ENCODE assay signal across 9 mouse cellular contexts in the genomic region with DNA sequence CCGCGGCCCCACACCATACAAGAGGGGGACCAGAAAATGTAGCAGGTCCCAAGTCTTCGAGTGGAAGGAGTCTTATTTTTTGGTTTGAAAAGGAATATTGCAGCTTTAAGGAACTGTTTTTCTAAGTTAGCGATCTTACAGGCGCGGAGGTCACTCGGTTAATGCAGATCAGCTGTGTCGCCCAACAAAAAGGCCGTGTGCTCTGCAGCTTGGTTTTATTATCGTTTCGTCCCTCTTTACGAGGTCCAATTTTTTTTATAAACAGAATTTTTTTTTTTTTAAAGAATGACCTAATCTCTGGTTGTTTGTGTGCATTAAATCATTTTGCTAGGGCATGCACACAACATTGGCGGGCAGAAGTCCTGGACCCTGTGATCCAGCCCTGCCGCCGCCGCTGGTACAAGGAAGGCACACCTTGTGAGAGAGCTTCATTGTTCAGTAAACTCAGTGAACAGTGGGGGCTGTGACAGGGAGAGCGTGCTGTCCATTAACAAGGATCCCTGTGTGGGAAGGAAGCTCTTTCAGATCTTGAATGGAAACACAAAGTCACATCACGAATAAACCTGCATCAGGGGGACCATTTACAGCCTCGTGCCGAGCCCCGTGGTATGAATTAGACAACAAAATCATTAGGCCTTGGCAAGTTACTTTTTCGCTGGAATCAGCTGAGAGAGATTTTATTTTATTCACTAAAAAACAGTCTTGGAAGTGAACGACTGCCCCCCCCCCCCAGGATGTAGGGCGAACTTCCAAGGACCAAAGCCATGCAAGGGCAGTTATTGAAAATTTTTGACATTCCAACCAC. TPM values are rescaled to one million over a fixed set of nuclear protein-coding genes. Genes with fewer than 3 reads are reported as not detected.
DNase-seq lines count a peak whose midpoint lies in the region; ATAC-seq lines count a peak whose summit lies in the region.
"Had no signal": no experiment of that assay in that cellular context is flagged by ENCODE, and none has a peak within 500 bp of the region (broad histone marks: within the 10 kb centered on the region; RNA-seq: fewer than 3 reads in every experiment).

No protein-coding gene starts in this region.

- no peaks in the 10 kb centered on the region for H3K36me3 ChIP-seq in midbrain, embryonic 15.5 days (replicated peaks)
- no peaks in the 10 kb centered on the region for H3K36me3 ChIP-seq in midbrain, embryonic 14.5 days (ENCODE audit: control insufficient read depth, insufficient read depth, low read length)
- H3K36me3 ChIP-seq in forebrain, embryonic 16.5 days (ENCODE audit: control insufficient read depth, insufficient read depth), result no peaks in the 10 kb centered on the region
- H3K36me3 ChIP-seq in kidney, embryonic 16.5 days (ENCODE audit: insufficient read depth, low read length), result no peaks in the 10 kb centered on the region
- H3K36me3 ChIP-seq in stomach, embryonic 15.5 days, result 0 out of 2 replicates have a peak, but pooled peaks cover 3% of the 10 kb centered on the region

- 0 out of 2 replicates have a peak overlapping the region, but pooled peaks have one; percentile 5 for H3K4me2 ChIP-seq in midbrain, embryonic 15.5 days
- H3K4me2 ChIP-seq in midbrain, embryonic 14.5 days (ENCODE audit: low read length), result no peak overlapping the region
- H3K4me2 ChIP-seq in forebrain, embryonic 16.5 days (ENCODE audit: low read length), result peak overlapping the region; percentile 44
- H3K4me2 ChIP-seq in kidney, embryonic 16.5 days (replicated peaks; ENCODE audit: low read depth, low read length), result peak overlapping the region; percentile 39
- peak overlapping the region; percentile 24; the same call in 1 of the 2 replicates for H3K4me2 ChIP-seq in stomach, embryonic 15.5 days

- 66% methylated on average over 24 of the region's 24 CpGs for WGBS in midbrain, embryonic 15.5 days
- WGBS in midbrain, embryonic 14.5 days, result 74% methylated on average over 24 of the region's 24 CpGs
- 22% methylated on average over 24 of the region's 24 CpGs for WGBS in forebrain, embryonic 16.5 days
- WGBS in kidney, embryonic 16.5 days, result 44% methylated on average over 24 of the region's 24 CpGs
- 56% methylated on average over 24 of the region's 24 CpGs for WGBS in stomach, embryonic 15.5 days

- H3K9me3 ChIP-seq in midbrain, embryonic 15.5 days, result no peaks in the 10 kb centered on the region
- no peaks in the 10 kb centered on the region for H3K9me3 ChIP-seq in midbrain, embryonic 14.5 days (ENCODE audit: control insufficient read depth, low read length)
- no peaks in the 10 kb centered on the region for H3K9me3 ChIP-seq in forebrain, embryonic 16.5 days (ENCODE audit: control insufficient read depth, low read length)
- H3K9me3 ChIP-seq in kidney, embryonic 16.5 days (ENCODE audit: low read length), result no peaks in the 10 kb centered on the region
- H3K9me3 ChIP-seq in stomach, embryonic 15.5 days, result no peaks in the 10 kb centered on the region

- ATAC-seq in midbrain, embryonic 15.5 days (replicated peaks), result no peak
- no peak for ATAC-seq in midbrain, embryonic 14.5 days (ENCODE audit: low FRiP score, low TSS enrichment)
- no peak; the same call in 1 of the 2 replicates for ATAC-seq in forebrain, embryonic 16.5 days
- ATAC-seq in kidney, embryonic 16.5 days (ENCODE audit: low FRiP score, low TSS enrichment), result peak; percentile 70; the same call in 1 of the 2 replicates
- ATAC-seq in stomach, embryonic 15.5 days (ENCODE audit: insufficient read depth, low FRiP score, low read depth), result no peak

- H3K4me1 ChIP-seq in midbrain, embryonic 15.5 days, result peaks cover 7% of the 10 kb centered on the region; the same call in 1 of the 2 replicates
- 0 out of 2 replicates have a peak, but pooled peaks cover 5% of the 10 kb centered on the region for H3K4me1 ChIP-seq in midbrain, embryonic 14.5 days (ENCODE audit: control insufficient read depth, insufficient read depth, low read length)
- H3K4me1 ChIP-seq in forebrain, embryonic 16.5 days (replicated peaks; ENCODE audit: control insufficient read depth, insufficient read depth, low read length), result peaks cover 29% of the 10 kb centered on the region
- H3K4me1 ChIP-seq in kidney, embryonic 16.5 days (ENCODE audit: insufficient read depth, low read length), result peaks cover 25% of the 10 kb centered on the region
- peaks cover 14% of the 10 kb centered on the region for H3K4me1 ChIP-seq in stomach, embryonic 15.5 days

- H3K4me3 ChIP-seq in midbrain, embryonic 15.5 days, result no peak overlapping the region
- H3K4me3 ChIP-seq in midbrain, embryonic 14.5 days (replicated peaks; ENCODE audit: low read depth, low read length), result no peak overlapping the region
- H3K4me3 ChIP-seq in forebrain, embryonic 16.5 days (replicated peaks; ENCODE audit: low read length), result no peak overlapping the region
- peak overlapping the region; percentile 18 for H3K4me3 ChIP-seq in kidney, embryonic 16.5 days (ENCODE audit: low read length)
- no peak overlapping the region for H3K4me3 ChIP-seq in stomach, embryonic 15.5 days (replicated peaks)

- DNase-seq in midbrain, embryonic 14.5 days, result no peak
- DNase-seq in urinary bladder, adult 18-20 months (ENCODE audit: low spot score in 2 of 2), result no peak
- DNase-seq in yolk sac, embryonic 10.5 days (ENCODE audit: low spot score), result no peak
- DNase-seq in ovary, postnatal 14 days (ENCODE audit: low spot score), result no peak
- DNase-seq: gastrocnemius, postnatal 25 days had no signal

- H3K27me3 ChIP-seq in midbrain, embryonic 15.5 days (replicated peaks), result no peaks in the 10 kb centered on the region
- H3K27me3 ChIP-seq in midbrain, embryonic 14.5 days (ENCODE audit: control insufficient read depth, insufficient read depth, low read length), result no peaks in the 10 kb centered on the region
- H3K27me3 ChIP-seq in forebrain, embryonic 16.5 days (replicated peaks; ENCODE audit: control insufficient read depth, insufficient read depth, low read length), result no peaks in the 10 kb centered on the region
- no peaks in the 10 kb centered on the region for H3K27me3 ChIP-seq in kidney, embryonic 16.5 days (ENCODE audit: insufficient read depth, low read length)
- H3K27me3 ChIP-seq in stomach, embryonic 15.5 days (replicated peaks), result no peaks in the 10 kb centered on the region

- H3K9ac ChIP-seq in midbrain, embryonic 15.5 days, result no peak overlapping the region
- no peak overlapping the region for H3K9ac ChIP-seq in midbrain, embryonic 14.5 days (replicated peaks; ENCODE audit: low read length)
- H3K9ac ChIP-seq in forebrain, embryonic 16.5 days (replicated peaks; ENCODE audit: low read depth, low read length), result no peak overlapping the region
- H3K9ac ChIP-seq in kidney, embryonic 16.5 days (replicated peaks; ENCODE audit: low read length), result 0 out of 2 replicates have a peak overlapping the region, but pooled peaks have one; percentile 39
- no peak overlapping the region for H3K9ac ChIP-seq in stomach, embryonic 15.5 days

- H3K27ac ChIP-seq in midbrain, embryonic 15.5 days, result no peak overlapping the region
- H3K27ac ChIP-seq in midbrain, embryonic 14.5 days (replicated peaks; ENCODE audit: low read depth, low read length), result no peak overlapping the region
- no peak overlapping the region for H3K27ac ChIP-seq in forebrain, embryonic 16.5 days (ENCODE audit: low read length)
- H3K27ac ChIP-seq in kidney, embryonic 16.5 days (ENCODE audit: low read length), result peak overlapping the region; percentile 77
- no peak overlapping the region; the same call in 1 of the 2 replicates for H3K27ac ChIP-seq in stomach, embryonic 15.5 days

RNA-seq across cellular contexts. Expression of gene Msrb3, which starts 48.3 kb away (rescaled TPM):
- 0.84 and 1.4 TPM in 2 replicates for polyA plus RNA-seq in midbrain, embryonic 15.5 days (2015; fragmentation: Nextera tagmentation; extraction: Ambion mirVana)
- 0.55 and 1.2 TPM in 2 replicates for polyA plus RNA-seq in midbrain, embryonic 14.5 days (2014; fragmentation: Nextera tagmentation; extraction: Ambion mirVana)
- 1.1 and 1.6 TPM in 2 replicates for polyA plus RNA-seq in forebrain, embryonic 16.5 days (2015; fragmentation: Nextera tagmentation; extraction: Ambion mirVana)
- polyA plus RNA-seq in kidney, embryonic 16.5 days (2015; fragmentation: Nextera tagmentation; extraction: Ambion mirVana), result 8.7 and 11.6 TPM in 2 replicates
- polyA plus RNA-seq in stomach, embryonic 15.5 days (2015; fragmentation: Nextera tagmentation; extraction: Ambion mirVana), result 18.2 and 20.3 TPM in 2 replicates
